Mouse (Mus musculus): ENCODE results near the gene Naif1. TPM values are rescaled to one million over a fixed set of nuclear protein-coding genes. Genes with fewer than 3 reads are reported as not detected.

The Naif1 gene
- total and polyA plus RNA-seq, 2 experiments: 0.83 to 3.0 TPM

- Histone ChIP-seq H3K36me3 (ENCODE audit: control insufficient read depth, insufficient read depth, low read length) (peaks cover 22% of the 10 kb centered on the region), H3K27ac (replicated peaks; ENCODE audit: insufficient read depth, low read depth, low read length) (peak overlapping the region; percentile 86), H3K9ac (ENCODE audit: low read depth, low read length) (peak overlapping the region; percentile 78), H3K4me1 (ENCODE audit: control insufficient read depth, insufficient read depth, low read length) (peaks cover 20% of the 10 kb centered on the region), H3K79me2 (ENCODE audit: control insufficient read depth, insufficient read depth, low read length) (peaks cover 7% of the 10 kb centered on the region; the same call in 1 of the 2 replicates), H3K27me3 (ENCODE audit: control insufficient read depth, insufficient read depth, low read length) (no peaks in the 10 kb centered on the region), H3K4me3 (ENCODE audit: insufficient read depth, low read depth, low read length) (peak overlapping the region; percentile 61)
- DNase-seq (ENCODE audit: extremely low read depth, low read depth, low spot score): peak; percentile 100
- 1% methylated on average over 14 of the region's 14 CpGs for WGBS
- TF ChIP-seq POLR2A (IDR thresholded peaks at IDR 0.05; ENCODE audit: extremely low read depth, insufficient read depth, low read length) (peak; percentile 93), CTCF (IDR thresholded peaks at IDR 0.05; ENCODE audit: low read depth, low read length) (no peak)
Observed at GRCm38 (mm10) chr2:32423481-32424331, 26.6 kb upstream of the Naif1 start.

DNA sequence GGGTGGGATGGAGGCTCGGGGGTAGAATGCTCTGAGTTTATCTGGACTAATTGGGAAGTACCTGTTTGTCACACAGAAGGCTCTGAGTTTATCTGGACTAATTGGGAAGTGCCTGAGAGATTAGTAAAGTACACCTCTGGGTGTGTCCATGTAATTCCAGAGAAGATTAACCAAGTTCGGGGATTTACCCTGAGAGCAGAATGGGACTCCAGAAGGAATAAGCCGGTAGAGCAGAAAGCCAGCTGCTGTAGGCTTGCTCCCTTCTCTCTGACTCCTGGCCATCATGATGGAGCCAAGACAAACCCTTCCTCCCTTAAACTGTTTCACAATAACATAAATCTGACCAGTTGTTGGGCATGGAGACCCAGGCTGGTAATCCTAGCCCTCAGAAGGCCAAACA lies 25.5 kb upstream of the Naif1 start:
- peak; percentile 79 for DNase-seq (ENCODE audit: extremely low read depth, low read depth, low spot score)
- H3K79me2 ChIP-seq (ENCODE audit: control insufficient read depth, insufficient read depth, low read length): peaks cover 14% of the 10 kb centered on the region
- peak overlapping the region; percentile 86 for H3K27ac ChIP-seq (replicated peaks; ENCODE audit: insufficient read depth, low read depth, low read length)
- no peak overlapping the region for H3K4me3 ChIP-seq (ENCODE audit: insufficient read depth, low read depth, low read length)
- peaks cover 17% of the 10 kb centered on the region for H3K4me1 ChIP-seq (ENCODE audit: control insufficient read depth, insufficient read depth, low read length)
- no peak for TF ChIP-seq CTCF (IDR thresholded peaks at IDR 0.05; ENCODE audit: low read depth, low read length)
- TF ChIP-seq POLR2A (IDR thresholded peaks at IDR 0.05; ENCODE audit: extremely low read depth, insufficient read depth, low read length): no peak
- no peaks in the 10 kb centered on the region for H3K27me3 ChIP-seq (ENCODE audit: control insufficient read depth, insufficient read depth, low read length)
- WGBS: 20% methylated on average over 3 of the region's 3 CpGs
- peaks cover 14% of the 10 kb centered on the region for H3K36me3 ChIP-seq (ENCODE audit: control insufficient read depth, insufficient read depth, low read length)
- H3K9ac ChIP-seq (ENCODE audit: low read depth, low read length): peak overlapping the region; percentile 42

- H3K36me3 ChIP-seq (ENCODE audit: control insufficient read depth, insufficient read depth, low read length): peaks cover 11% of the 10 kb centered on the region
- DNase-seq (ENCODE audit: extremely low read depth, low read depth, low spot score): no peak
- peaks cover 18% of the 10 kb centered on the region for H3K79me2 ChIP-seq (ENCODE audit: control insufficient read depth, insufficient read depth, low read length)
- 88% methylated on average over 5 of the region's 5 CpGs for WGBS
- H3K4me1 ChIP-seq (ENCODE audit: control insufficient read depth, insufficient read depth, low read length): peaks cover 17% of the 10 kb centered on the region
- H3K27ac ChIP-seq (replicated peaks; ENCODE audit: insufficient read depth, low read depth, low read length): peak overlapping the region; percentile 86
- H3K27me3 ChIP-seq (ENCODE audit: control insufficient read depth, insufficient read depth, low read length): no peaks in the 10 kb centered on the region
- H3K4me3 ChIP-seq (ENCODE audit: insufficient read depth, low read depth, low read length): no peak overlapping the region
- H3K9ac ChIP-seq (ENCODE audit: low read depth, low read length): no peak overlapping the region
- TF ChIP-seq CTCF (IDR thresholded peaks at IDR 0.05; ENCODE audit: low read depth, low read length) (no peak), POLR2A (IDR thresholded peaks at IDR 0.05; ENCODE audit: extremely low read depth, insufficient read depth, low read length) (no peak)
Observed at GRCm38 (mm10) chr2:32425568-32425967, 24.7 kb upstream of the Naif1 start.

GRCm38 (mm10) chr2:32426141-32426540 lies 24.1 kb upstream of the Naif1 start:
- no peak overlapping the region for H3K9ac ChIP-seq (ENCODE audit: low read depth, low read length)
- peaks cover 20% of the 10 kb centered on the region for H3K79me2 ChIP-seq (ENCODE audit: control insufficient read depth, insufficient read depth, low read length)
- H3K27me3 ChIP-seq (ENCODE audit: control insufficient read depth, insufficient read depth, low read length): no peaks in the 10 kb centered on the region
- 97% methylated on average over 1 of the region's 1 CpGs for WGBS
- DNase-seq (ENCODE audit: extremely low read depth, low read depth, low spot score): no peak
- H3K27ac ChIP-seq (replicated peaks; ENCODE audit: insufficient read depth, low read depth, low read length): 0 out of 2 replicates have a peak overlapping the region, but pooled peaks have one; percentile 4
- peaks cover 17% of the 10 kb centered on the region for H3K4me1 ChIP-seq (ENCODE audit: control insufficient read depth, insufficient read depth, low read length)
- H3K36me3 ChIP-seq (ENCODE audit: control insufficient read depth, insufficient read depth, low read length): peaks cover 5% of the 10 kb centered on the region
- no peak for TF ChIP-seq CTCF (IDR thresholded peaks at IDR 0.05; ENCODE audit: low read depth, low read length)
- no peak for TF ChIP-seq POLR2A (IDR thresholded peaks at IDR 0.05; ENCODE audit: extremely low read depth, insufficient read depth, low read length)
- H3K4me3 ChIP-seq (ENCODE audit: insufficient read depth, low read depth, low read length): no peak overlapping the region

DNA sequence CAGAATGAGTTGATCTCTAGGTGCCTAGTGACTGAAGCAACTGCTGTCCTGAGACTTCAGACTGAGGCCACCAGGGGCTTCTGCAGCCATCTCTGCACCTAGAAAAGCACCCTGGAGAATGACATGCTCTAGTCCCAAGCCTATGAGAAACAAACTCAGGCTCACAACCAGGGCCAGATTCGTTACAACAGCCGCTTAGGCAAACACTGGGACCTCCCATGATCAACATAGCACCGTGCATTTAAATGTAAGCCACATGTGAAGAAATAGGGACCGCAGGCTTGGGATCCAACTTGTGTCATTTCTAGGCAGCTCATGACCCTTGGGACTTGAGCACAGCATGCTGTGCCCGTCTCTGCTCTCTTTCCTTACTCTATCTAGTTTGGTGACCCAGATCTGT lies 22.5 kb upstream of the Naif1 start:
- Histone ChIP-seq H3K4me1 (ENCODE audit: control insufficient read depth, insufficient read depth, low read length) (peaks cover 17% of the 10 kb centered on the region), H3K79me2 (ENCODE audit: control insufficient read depth, insufficient read depth, low read length) (peaks cover 22% of the 10 kb centered on the region), H3K27me3 (ENCODE audit: control insufficient read depth, insufficient read depth, low read length) (no peaks in the 10 kb centered on the region), H3K27ac (replicated peaks; ENCODE audit: insufficient read depth, low read depth, low read length) (no peak overlapping the region), H3K9ac (ENCODE audit: low read depth, low read length) (no peak overlapping the region), H3K4me3 (ENCODE audit: insufficient read depth, low read depth, low read length) (no peak overlapping the region), H3K36me3 (ENCODE audit: control insufficient read depth, insufficient read depth, low read length) (no peaks in the 10 kb centered on the region)
- TF ChIP-seq CTCF (IDR thresholded peaks at IDR 0.05; ENCODE audit: low read depth, low read length) (no peak), POLR2A (IDR thresholded peaks at IDR 0.05; ENCODE audit: extremely low read depth, insufficient read depth, low read length) (no peak)
- no peak for DNase-seq (ENCODE audit: extremely low read depth, low read depth, low spot score)
- WGBS: 29% methylated on average over 5 of the region's 5 CpGs

GRCm38 (mm10) chr2:32428262-32428722 lies 22.0 kb upstream of the Naif1 start:
- H3K36me3 ChIP-seq (ENCODE audit: control insufficient read depth, insufficient read depth, low read length): no peaks in the 10 kb centered on the region
- H3K4me3 ChIP-seq (ENCODE audit: insufficient read depth, low read depth, low read length): no peak overlapping the region
- no peak overlapping the region for H3K27ac ChIP-seq (replicated peaks; ENCODE audit: insufficient read depth, low read depth, low read length)
- H3K9ac ChIP-seq (ENCODE audit: low read depth, low read length): no peak overlapping the region
- no peaks in the 10 kb centered on the region for H3K27me3 ChIP-seq (ENCODE audit: control insufficient read depth, insufficient read depth, low read length)
- peaks cover 25% of the 10 kb centered on the region for H3K79me2 ChIP-seq (ENCODE audit: control insufficient read depth, insufficient read depth, low read length)
- 68% methylated on average over 8 of the region's 8 CpGs for WGBS
- H3K4me1 ChIP-seq (ENCODE audit: control insufficient read depth, insufficient read depth, low read length): peaks cover 17% of the 10 kb centered on the region
- DNase-seq (ENCODE audit: extremely low read depth, low read depth, low spot score): no peak
- TF ChIP-seq CTCF (IDR thresholded peaks at IDR 0.05; ENCODE audit: low read depth, low read length) (no peak), POLR2A (IDR thresholded peaks at IDR 0.05; ENCODE audit: extremely low read depth, insufficient read depth, low read length) (no peak)

Measured in liver, adult 2 months (tissue).